In genomic region chr9:110131525-110132197, GRCm38 (mm10) we compare ENCODE assay signal across 7 mouse cellular contexts. TPM values are rescaled to one million over a fixed set of nuclear protein-coding genes. Genes with fewer than 3 reads are reported as not detected.
A peak's percentile ranks its signal among the peaks of the same experiment; 100 is the strongest.
DNase-seq lines count a peak whose midpoint lies in the region; ATAC-seq lines count a peak whose summit lies in the region.

No protein-coding gene starts in this region.

- peaks cover 5% of the 10 kb centered on the region; the same call in 1 of the 2 replicates for H3K36me3 ChIP-seq in intestine, embryonic 15.5 days
- peaks cover 37% of the 10 kb centered on the region for H3K36me3 ChIP-seq in midbrain, embryonic 10.5 days

- no peaks in the 10 kb centered on the region for H3K9me3 ChIP-seq in intestine, embryonic 15.5 days
- no peaks in the 10 kb centered on the region for H3K9me3 ChIP-seq in midbrain, embryonic 10.5 days (replicated peaks)

- intact Hi-C loops in gastrocnemius, postnatal 36 days (cut with DNase I): no loop called here
- intact Hi-C loops in left cerebral cortex, postnatal 25 days (cut with DNase I): loop anchor here (1.0 to 10.0 kb wide), 3 partner anchors 14 to 346 kb away; partner anchors contain the start of genes Dhx30, Kif9, Klhl18 and Smarcc1

- H3K4me3 ChIP-seq in intestine, embryonic 15.5 days (replicated peaks): peak overlapping the region; percentile 91
- H3K4me3 ChIP-seq in midbrain, embryonic 10.5 days: peak overlapping the region; percentile 76

- WGBS in intestine, embryonic 15.5 days: under 1% methylated on average over 64 of the region's 64 CpGs
- WGBS in midbrain, embryonic 10.5 days: under 1% methylated on average over 64 of the region's 64 CpGs

- peak; percentile 100 for DNase-seq in adrenal gland, adult 2 months
- DNase-seq in embryo, embryonic 11.5 days (ENCODE audit: low read depth, low spot score): peak; percentile 100
- peak; percentile 99 for DNase-seq in gastrocnemius, postnatal 36 days
- peak; percentile 99 for DNase-seq in left cerebral cortex, postnatal 25 days (ENCODE audit: low spot score in 2 of 2)
- peak; percentile 100 for DNase-seq in midbrain, embryonic 10.5 days (ENCODE audit: low spot score)
- DNase-seq in right cerebral cortex, postnatal 4 days: peak; percentile 99

- peak overlapping the region; percentile 92 for H3K27ac ChIP-seq in intestine, embryonic 15.5 days
- H3K27ac ChIP-seq in midbrain, embryonic 10.5 days (replicated peaks): peak overlapping the region; percentile 97

- H3K4me2 ChIP-seq in intestine, embryonic 15.5 days (replicated peaks): peak overlapping the region; percentile 63

- H3K9ac ChIP-seq in intestine, embryonic 15.5 days: peak overlapping the region; percentile 96

- peaks cover 5% of the 10 kb centered on the region; the same call in 1 of the 2 replicates for H3K4me1 ChIP-seq in intestine, embryonic 15.5 days (replicated peaks)
- peaks cover 31% of the 10 kb centered on the region for H3K4me1 ChIP-seq in midbrain, embryonic 10.5 days

- peak; percentile 98 for ATAC-seq in intestine, embryonic 15.5 days

- H3K27me3 ChIP-seq in intestine, embryonic 15.5 days (replicated peaks): no peaks in the 10 kb centered on the region
- no peaks in the 10 kb centered on the region for H3K27me3 ChIP-seq in midbrain, embryonic 10.5 days (ENCODE audit: low read depth, poor library complexity, severe bottlenecking)

RNA-seq across cellular contexts. Expression of gene Dhx30, which starts 14.0 kb away (rescaled TPM):
- total RNA-seq in adrenal gland, adult 2 months (2021): 100 to 1,000 TPM in 1 of 2 experiments, 10 to 100 TPM in 1; 92.7 to 102 TPM
- polyA plus RNA-seq in adrenal gland, adult 2 months (2012; rRNA removed): 52.9 and 68.1 TPM in 2 replicates
- total RNA-seq in gastrocnemius, postnatal 36 days (2021): 10 to 100 TPM; 30.4 to 32.0 TPM
- polyA plus RNA-seq in intestine, embryonic 15.5 days (2015; fragmentation: Nextera tagmentation; extraction: Ambion mirVana): 92.7 and 98.1 TPM in 2 replicates
- total RNA-seq in left cerebral cortex, postnatal 25 days (2021): 100 to 1,000 TPM; 153 to 164 TPM
- 185 and 203 TPM in 2 replicates for polyA plus RNA-seq in midbrain, embryonic 10.5 days (2016; fragmentation: Nextera tagmentation; extraction: Ambion mirVana)

RNA-seq across cellular contexts. Expression of gene Smarcc1, which starts 14.2 kb away (rescaled TPM):
- 10 to 100 TPM; 46.1 to 58.3 TPM for total RNA-seq in adrenal gland, adult 2 months (2021)
- polyA plus RNA-seq in adrenal gland, adult 2 months (2012; rRNA removed): 20.8 and 26.4 TPM in 2 replicates
- 10 to 100 TPM; 21.1 to 23.8 TPM for total RNA-seq in gastrocnemius, postnatal 36 days (2021)
- polyA plus RNA-seq in intestine, embryonic 15.5 days (2015; fragmentation: Nextera tagmentation; extraction: Ambion mirVana): 83.8 and 91.3 TPM in 2 replicates
- 10 to 100 TPM; 71.5 to 75.7 TPM for total RNA-seq in left cerebral cortex, postnatal 25 days (2021)
- polyA plus RNA-seq in midbrain, embryonic 10.5 days (2016; fragmentation: Nextera tagmentation; extraction: Ambion mirVana): 180 and 185 TPM in 2 replicates

Comparison
In these comparisons a context has a peak if more than half of its experiments do, and no peak if none do; other contexts are left out.
1. Peak in every context shown above with its lines: DNase-seq, ATAC-seq, H3K4me3 ChIP-seq and H3K27ac ChIP-seq.